Mouse (Mus musculus): ENCODE data around the gene Spint2. TPM values are rescaled to one million over a fixed set of nuclear protein-coding genes. Genes with fewer than 3 reads are reported as not detected.
"Not testable (repeated sequence)": the region's sequence is repeated elsewhere in the genome, so short reads cannot be mapped to it uniquely, and the experiment has no call there.

Spint2 gene
- total RNA-seq, 2 experiments from 2014 or later, result 33.2 to 36.6 TPM

DNA sequence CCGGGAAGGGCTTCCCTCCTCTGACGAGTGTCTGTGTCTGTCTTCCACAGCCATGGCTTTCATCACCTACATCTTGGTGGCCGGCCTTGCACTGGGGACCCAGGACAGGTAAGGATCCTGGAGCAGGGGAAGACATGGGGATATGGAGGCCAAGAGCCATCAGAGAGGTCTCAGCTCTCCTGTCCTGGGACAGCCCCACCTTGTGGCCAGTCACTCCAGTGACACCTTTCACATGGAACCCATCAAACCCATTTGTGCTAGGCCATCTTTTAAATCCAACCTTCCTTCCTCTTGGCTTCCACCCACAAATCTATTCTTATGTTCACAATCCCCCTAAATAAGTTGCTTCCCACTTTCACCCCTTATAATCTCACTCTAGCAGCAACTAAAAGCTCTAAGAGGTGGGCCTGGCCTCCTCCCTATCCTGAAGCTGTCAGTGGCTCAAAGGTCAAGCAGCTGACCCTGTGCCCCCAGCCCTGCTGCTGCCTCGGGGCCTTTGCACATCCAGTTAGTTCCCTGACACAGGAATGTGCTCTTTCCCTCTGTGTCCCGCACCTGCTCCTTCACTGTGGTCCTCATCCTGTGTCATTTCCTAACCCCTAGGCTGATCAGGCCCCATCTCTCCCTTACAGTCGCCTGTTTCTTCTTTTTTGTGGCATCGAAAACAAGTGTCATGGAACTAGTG lies 36.8 kb downstream of the Spint2 start:
- peak; percentile 55 for DNase-seq

DNA sequence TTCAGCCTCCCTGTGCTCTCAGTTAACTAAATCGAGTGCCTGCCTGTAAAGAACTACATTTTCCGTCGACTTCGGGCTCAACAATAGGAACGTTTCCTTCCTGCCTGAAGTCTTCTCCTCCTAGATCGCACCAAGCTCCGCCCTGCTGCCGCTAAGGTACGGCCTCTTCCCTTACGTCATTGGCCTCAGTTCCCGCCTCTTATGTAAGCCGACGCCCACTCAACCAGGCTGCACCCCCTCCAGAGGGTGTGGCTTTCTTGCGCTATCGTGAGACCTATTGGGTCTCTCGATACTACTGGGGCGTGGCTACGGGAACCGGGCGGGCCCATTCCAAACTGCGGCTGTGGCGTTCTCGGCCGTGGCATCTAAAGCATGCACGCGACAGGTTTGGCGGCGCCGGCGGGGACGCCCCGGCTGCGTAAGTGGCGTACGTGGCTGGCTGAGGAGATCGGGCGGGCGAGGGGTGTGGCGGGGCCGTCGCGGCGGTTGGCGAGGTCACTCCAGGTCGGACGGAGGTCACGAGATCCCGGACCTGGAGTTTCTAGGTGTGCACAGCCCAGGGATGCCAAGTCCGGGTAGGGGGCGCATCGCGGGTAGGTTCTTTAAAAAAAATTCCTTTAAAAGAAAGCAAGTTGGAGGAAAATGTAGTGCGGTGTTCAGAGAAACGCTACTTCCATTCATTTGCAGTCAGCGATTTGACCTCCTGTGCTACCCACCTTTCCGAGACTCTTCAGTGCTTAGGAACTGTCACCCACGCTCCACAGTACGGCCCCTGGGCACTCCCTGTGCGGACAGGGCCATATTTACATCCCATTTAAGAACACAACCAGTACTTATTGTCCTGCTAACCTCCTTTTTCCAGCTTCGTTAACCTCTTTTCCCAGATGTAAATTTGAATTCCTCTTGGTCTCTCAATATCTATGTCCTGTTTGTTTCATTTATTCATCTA lies 43.4 kb downstream of the Spint2 start, which contains the start of gene Yif1b:
Yif1b (plus strand) TSS at position 311 of the 949 bp plus-strand sequence.
- peak; percentile 98 for DNase-seq

DNA sequence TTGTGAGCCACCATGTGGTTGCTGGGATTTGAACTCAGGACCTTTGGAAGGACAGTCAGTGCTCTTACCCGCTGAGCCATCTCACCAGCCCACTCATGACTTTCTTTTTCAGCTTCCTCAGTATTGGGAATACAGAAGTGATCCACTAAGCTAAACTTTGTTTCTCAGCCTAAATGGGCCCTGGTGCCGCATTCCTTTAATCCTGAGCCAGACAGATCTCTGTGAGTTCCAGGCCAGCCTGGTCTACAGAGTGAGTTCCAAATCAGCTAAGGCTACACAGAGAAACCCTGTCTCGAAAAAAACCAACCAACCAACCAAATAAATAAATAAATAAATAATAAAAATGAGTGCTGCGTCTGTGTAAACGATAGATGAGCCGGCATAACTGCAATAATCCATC lies 44.1 kb downstream of the Spint2 start:
- peak; percentile 26 for DNase-seq

DNA sequence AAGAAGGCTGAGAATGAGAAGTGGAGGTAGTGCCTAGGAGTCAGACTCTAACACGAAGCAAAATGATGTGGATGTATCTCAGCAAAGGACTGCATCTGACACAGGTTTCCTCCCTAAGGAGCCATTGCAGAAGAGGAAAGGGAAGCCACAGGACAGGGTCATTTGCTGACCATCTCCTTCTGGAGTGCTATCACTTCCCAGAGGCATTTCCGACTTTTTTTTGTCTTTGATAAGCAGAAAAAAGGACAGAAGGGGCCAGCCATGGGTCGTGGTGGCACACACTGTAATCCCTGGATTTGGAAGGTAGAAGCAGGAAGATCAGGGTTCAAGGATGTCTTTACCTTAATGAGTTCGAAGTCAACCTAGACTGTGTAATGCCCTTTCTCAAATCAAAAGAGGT lies 45.1 kb downstream of the Spint2 start:
- DNase-seq, result no peak

DNA sequence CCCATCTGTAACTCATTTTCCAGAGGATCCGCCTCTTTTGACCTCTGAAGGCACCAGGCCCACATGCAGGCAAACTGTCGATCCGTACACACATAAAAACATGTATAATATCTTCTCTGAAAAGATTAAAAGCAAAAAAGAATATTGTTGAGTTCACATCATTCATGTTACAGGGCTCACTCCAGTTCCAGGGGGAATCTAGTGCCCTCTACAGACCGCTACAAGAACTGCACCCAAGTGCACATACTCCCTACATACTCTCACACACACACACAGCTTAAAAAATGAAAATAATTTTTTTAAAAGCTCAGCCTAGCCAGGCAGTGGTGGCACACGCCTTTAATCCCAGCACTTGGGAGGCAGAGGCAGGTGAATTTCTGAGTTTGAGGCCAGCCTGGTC lies 47.1 kb downstream of the Spint2 start:
- DNase-seq, result no peak

DNA sequence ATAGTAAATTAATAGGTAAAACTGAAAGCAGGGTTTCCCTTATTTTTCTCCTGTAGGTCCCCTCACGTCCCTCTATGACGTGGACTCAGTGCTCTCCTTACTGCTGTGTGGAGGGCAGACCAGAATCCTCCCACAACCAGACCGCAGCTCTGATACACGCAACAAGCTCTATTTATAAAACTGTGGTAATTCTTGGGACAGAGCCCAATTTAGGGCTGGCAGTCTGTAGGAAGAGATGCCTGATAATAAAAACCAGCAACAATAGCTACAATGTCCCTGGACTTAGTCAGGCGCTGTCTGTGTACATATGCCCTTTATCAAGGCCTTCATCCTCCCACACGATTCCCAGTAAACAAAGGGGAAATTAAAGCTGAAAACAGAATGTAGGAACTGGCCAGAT lies 48.0 kb downstream of the Spint2 start:
- no peak for DNase-seq

DNA sequence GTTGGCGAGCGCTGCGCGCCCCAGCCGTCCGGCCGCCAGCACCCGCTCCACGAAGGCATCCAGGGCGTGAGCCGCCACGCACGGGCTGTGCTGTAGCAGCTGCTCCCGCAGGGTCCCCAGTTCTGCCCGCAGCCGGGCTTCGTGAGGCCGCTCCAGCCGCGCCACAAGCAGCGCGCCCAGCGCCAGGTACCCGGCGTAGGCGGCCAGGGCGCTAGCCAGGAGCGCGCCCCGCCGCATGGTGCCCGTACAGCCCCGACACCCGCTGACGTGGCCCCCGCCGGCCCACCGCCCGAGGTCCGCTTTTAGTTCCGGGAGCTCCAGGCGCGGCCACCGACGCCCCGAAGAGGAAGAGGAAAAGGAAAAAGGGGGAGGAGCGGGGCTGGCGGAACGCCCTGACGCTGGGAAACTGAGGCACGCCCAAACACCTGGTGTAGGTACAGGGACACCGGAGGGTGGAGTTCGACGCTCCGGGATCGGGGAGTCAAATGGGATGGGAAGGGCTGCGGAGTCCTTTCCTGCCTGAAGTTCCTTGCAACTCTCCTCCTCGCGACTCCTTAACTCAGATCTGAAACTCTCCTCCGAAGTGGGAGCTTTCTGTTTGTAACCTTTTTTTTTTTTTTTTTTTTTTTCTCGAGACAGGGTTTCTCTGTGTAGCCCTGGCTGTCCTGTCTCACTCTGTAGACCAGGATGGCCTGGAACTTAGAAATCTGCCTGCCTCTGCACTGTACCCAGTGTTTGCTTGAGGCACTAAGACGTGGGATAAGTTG lies 49.3 kb downstream of the Spint2 start, which contains the start of gene Kcnk6:
Kcnk6 (minus strand) TSS at position 269 of the 767 bp plus-strand sequence.
- peak; percentile 53 for DNase-seq

DNA sequence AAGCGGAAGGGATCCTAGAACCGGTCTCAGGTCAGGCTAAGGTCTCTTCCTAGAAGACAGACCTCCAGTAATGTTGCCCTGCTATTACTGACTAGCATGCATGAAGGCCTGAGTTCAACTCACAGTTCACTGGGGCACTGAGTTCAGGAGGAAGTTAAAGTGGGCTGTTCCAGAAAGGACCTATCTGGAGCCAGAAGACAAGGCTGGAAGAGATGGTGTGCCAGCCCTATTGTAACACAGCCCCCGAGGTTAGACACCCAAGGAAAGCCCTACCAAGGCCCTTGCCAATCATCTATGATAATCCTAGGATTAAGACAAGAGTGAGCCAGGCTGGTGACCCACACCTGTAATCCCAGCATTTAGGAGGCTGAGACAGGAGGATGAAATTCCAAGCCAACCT lies 50.2 kb downstream of the Spint2 start:
- no peak for DNase-seq

DNA sequence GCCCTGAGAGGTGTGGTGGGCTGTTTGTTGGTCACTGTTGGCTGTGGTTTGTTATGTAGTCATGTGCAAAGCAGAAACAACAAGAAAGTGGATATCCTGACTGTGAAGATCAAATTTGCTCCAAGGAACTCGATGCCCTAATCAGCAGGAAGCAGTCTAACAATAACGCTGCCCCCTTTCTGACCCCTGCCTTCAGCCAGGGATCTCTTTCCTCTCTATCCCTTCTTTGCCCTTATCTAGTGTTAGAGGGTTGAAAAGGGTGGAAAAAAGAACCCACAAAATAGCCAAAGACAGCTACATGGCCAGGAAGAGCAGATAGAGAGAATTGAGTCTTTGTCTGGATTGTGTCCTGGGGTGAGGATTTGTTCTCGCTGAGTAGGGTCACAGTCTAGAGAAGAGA lies 51.2 kb downstream of the Spint2 start:
- no peak for DNase-seq

DNA sequence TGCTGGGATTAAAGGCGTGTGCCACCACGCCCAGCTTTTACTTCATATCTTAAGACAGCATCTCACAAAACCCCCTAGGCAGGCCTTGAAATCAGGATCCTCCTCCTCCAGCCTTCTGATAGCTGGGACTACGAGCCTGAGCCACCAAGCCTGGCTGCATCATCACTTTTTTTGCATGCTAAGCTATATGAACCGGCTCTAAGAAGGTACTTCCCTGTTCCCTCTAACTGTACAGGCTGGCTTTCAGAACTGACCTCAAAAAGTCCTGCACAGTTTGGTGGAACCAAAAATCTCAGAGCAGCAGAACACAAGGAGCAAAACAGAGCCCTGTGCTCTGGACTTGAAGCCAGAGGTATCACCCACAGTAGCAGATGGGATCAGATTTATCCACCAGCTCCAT lies 53.5 kb downstream of the Spint2 start:
- DNase-seq, result no peak

DNA sequence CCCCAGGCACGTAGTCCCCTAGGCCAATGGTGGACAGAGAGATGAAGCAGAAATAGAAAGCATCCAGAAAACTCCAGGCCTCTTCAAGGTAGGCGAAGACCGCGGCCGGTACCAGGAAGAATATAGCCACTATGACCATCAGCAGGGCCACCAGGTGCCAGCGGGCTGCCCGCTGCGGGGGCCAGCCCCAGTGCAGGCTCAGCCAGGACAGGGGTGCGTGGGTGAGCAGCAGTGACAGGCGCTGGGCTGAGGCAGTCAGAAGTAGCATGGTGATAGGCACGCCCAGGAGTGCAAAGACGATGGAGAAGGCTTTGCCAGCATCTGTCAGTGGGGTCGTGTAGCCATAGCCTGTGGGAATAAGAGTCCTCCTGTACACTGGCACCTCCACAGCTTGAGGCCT lies 56.2 kb downstream of the Spint2 start:
- no peak for DNase-seq

DNA sequence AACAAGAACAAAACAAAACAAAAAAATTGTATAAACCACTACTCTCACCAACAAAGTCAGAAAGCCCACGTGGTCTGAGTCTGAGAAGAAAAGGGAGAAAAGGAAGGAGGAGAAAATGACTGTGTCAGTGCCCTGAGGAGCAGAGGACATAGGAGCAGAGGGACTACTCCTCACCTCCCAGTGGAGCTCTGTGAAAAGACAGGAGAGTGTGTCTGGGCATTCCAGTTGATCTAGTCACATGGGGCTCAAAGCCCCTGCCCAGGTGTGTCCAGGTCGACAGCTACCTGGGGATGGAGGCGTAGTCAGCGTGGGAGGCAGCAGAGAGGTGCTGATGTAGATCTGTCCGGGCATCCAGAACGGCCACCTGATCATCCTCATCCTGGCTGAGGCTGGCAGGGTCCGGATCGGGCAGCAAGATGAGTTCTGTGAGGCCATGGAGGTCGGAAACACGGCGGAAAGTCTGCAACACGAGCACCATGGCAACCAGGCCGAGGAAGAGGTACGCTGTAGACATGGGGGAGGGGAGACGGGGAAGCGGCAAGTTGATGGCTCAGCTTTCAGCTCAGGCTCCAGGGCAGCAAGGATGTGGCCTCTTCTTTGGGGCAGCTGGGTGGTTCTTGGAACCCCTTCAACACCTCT lies 56.8 kb downstream of the Spint2 start:
- DNase-seq, result no peak

DNA sequence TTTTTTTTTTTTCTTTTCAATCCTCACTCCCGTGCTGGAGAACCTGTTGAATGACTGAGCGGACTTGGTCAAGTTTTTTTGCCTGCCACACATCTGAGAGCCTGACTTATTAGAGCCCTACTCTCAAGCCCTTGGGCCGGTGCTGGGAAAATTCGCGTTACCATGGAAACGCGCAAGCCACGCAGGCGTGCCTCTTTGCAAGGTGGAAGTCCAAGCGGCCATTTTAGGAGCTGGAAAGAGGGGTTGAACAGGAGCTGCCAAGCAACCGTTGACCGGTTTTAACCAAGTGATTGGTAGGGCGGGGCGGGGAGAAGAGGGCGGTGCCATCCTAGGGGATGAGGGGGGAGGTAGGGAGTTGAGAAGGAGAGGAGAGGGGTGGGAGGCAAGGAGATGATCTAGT lies 66.9 kb downstream of the Spint2 start:
- no peak for DNase-seq

DNA sequence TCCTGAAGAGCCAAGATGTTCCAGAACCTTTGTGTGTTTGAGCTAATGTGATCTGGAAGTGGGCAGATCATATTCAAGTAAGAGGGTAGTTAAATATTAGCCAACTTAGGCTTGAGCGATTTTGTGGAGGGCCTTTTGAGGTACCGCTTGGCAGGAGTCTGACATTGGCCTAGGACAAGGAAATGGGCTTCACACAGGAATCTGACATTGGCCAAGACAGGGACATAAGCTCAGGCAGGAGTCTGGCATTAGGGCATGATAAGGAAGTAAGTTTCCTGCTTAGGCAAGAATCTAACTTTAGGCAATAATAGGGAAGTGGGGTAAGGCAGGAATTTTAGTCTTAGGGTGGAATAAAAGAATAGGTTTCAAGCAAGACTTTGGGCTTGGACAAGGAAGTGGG lies 67.5 kb downstream of the Spint2 start:
- DNase-seq, result no peak

DNA sequence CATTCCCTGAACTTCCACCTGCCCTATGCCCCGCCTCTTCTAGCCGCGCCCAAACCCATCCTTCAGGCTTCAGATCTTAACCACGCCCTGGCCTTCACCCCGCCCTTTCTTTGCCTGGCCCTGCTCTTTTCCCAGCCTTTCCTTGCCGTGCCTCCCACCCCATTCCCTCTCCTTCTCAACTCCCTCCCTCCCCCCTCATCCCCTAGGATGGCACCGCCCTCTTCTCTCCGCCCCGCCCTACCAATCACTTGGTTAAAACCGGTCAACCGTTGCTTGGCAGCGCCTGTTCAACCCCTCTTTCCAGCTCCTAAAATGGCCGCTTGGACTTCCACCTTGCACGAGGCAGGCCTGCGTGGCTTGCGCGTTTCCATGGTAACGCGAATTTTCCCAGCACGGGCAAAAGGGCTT lies 68.0 kb downstream of the Spint2 start, which contains the start of gene Catsperg1:
Catsperg1 (minus strand) TSS at position 361 of the 408 bp plus-strand sequence.
- peak; percentile 7 for DNase-seq

DNA sequence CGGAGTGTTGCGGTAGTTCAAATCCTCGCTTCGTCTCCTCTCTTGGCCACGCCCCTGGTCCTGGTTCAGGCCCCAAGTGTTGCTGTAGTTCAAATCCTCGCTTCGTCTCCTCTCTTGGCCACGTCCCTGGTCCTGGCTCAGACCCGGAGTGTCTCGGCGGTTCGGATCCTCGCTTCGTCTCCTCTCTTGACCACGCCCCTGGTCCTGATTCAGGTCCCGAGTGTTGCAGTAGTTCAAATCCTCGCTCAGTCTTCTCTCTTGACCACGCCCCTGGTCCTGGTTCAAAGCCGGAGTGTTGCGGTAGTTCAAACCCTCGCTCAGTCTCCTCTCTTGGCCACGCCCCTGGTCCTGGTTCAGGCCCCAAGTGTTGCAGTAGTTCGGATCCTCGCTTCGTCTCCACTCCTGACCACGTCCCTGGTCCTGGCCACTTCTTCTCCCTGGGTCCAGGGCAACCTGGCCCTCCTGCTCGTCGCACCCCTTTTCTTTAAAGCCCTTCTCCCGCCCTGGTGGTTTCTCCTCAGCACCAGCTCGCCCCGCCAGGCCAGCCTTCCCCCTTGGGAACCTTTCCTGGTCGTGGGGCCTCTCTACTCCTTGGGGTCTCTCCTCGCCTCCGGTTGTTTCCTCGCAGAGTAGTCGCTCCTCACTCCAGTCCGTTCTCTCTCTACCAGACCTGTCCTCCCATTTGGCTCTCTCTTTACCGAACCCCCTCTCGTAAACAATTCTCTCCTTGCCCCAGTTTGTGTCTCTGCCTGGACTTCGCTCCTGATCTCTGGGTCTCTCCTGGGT lies 68.7 kb downstream of the Spint2 start:
- DNase-seq, result not testable (repeated sequence)

DNA sequence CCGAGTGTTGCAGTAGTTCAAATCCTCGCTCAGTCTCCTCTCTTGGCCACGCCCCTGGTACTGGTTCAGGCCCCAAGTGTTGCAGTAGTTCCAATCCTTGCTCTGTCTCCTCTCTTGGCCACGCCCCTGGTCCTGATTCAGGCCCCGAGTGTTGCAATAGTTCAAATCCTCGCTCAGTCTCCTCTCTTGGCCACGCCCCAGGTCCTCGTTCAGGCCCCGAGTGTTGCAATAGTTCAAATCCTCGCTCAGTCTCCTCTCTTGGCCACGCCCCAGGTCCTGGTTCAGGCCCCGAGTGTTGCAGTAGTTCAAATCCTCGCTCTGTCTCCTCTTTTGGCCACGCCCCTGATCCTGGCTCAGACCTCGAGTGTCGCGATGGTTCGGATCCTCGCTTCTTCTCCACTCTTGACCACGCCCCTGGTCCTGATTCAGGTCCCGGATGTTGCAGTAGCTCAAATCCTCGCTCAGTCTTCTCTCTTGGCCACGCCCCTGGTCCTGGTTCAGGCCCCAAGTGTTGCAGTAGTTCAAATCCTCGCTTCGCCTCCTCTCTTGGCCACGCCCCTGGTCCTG lies 69.4 kb downstream of the Spint2 start:
- no peak for DNase-seq

DNA sequence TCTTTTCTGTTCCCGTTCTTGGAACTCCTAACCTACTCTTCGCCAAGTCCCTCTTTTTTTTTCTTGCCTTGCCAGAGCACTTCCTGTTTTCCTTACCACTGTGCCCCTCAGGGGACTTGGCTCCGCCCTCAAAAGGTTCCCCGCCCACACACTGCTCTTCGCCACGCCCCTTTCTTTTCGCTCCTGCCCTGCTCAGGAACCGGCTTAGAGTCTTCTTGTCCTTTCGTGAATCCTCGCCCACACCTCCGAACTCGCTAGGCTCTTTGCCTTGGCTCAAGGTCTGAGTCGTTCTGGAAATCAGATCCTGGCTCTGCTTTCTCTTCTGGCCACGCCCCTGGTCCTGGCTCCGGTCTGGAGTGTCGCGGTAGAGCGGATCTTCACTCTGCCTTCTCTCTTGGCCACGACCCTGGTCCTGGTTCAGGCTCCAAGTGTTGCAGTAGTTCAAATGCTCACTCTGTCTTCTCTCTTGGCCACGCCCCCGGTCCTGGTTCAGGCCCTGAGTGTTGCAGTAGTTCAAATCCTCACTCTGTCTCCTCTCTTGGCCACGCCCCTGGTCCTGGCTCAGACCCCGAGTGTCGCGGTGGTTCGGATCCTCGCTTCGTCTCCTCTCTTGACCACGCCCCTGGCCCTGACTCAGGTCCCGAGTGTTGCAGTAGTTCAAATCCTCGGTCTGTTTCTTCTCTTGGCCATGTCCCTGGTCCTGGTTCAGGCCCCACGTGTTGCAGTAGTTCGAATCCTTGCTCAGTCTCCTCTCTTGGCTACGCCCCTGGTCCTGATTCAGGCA lies 70.1 kb downstream of the Spint2 start:
- peak; percentile 87 for DNase-seq

DNA sequence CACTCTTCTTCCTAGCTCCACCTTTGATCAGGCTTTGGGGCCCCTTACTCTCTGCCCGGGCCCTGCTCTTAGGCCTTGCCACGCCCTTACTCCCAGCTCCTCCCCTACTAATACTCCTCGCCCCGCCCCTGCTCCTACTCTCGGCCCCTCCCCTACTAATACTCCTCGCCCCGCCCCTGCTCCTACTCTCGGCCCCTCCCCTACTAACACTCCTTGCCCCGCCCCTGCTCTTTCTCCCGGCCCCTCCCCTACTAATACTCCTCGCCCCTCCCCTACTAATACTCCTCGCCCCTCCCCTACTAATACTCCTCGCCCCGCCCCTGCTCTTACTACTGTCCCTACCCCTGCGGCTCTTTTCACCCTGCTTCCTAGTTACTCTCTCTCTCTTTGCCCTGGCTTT lies 70.7 kb downstream of the Spint2 start:
- DNase-seq, result peak; percentile 52
